ENCODE assay signal across 14 mouse cellular contexts in the genomic region with DNA sequence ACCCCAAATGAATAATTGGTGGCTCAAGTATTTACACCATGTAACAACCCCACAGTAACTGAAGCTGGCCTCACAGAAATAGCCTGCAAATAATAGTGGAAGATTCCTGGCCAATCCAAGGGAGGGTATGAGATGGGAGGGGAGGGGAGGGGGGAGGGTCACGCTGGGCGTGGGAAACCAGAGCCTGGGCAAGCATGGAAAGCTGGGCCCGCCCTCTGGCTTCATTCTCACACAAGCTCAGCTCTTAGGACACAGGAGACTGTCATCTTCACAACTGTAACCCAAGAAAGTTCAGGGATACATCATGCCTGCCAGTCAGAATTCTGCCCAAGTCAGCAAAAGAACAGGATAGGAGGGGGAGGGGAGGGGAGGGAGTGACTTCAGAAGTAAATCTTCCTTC. TPM values are rescaled to one million over a fixed set of nuclear protein-coding genes. Genes with fewer than 3 reads are reported as not detected.
A peak's percentile ranks its signal among the peaks of the same experiment; 100 is the strongest.
DNase-seq lines count a peak whose midpoint lies in the region; ATAC-seq lines count a peak whose summit lies in the region.
"Had no signal": no experiment of that assay in that cellular context is flagged by ENCODE, and none has a peak within 500 bp of the region (broad histone marks: within the 10 kb centered on the region; RNA-seq: fewer than 3 reads in every experiment).

No protein-coding gene starts in this region.

- H3K4me1 ChIP-seq in hindbrain, embryonic 10.5 days (replicated peaks): peaks cover 30% of the 10 kb centered on the region
- H3K4me1 ChIP-seq in hindbrain, embryonic 16.5 days (ENCODE audit: control insufficient read depth, insufficient read depth, low read depth, low read length): peaks cover 15% of the 10 kb centered on the region
- H3K4me1 ChIP-seq in forebrain, embryonic 12.5 days: peaks cover 26% of the 10 kb centered on the region
- peaks cover 23% of the 10 kb centered on the region for H3K4me1 ChIP-seq in midbrain, embryonic 12.5 days

- WGBS in hindbrain, embryonic 10.5 days: 34% methylated on average over 3 of the region's 3 CpGs
- 27% methylated on average over 3 of the region's 3 CpGs for WGBS in hindbrain, embryonic 16.5 days
- WGBS in forebrain, embryonic 12.5 days: 53% methylated on average over 3 of the region's 3 CpGs
- 40% methylated on average over 2 of the region's 3 CpGs for WGBS in midbrain, embryonic 12.5 days

- no peak overlapping the region for H3K4me2 ChIP-seq in hindbrain, embryonic 16.5 days (ENCODE audit: low read length)
- no peak overlapping the region for H3K4me2 ChIP-seq in forebrain, embryonic 12.5 days
- H3K4me2 ChIP-seq in midbrain, embryonic 12.5 days (replicated peaks): no peak overlapping the region
- H3K4me2 ChIP-seq: heart, embryonic 11.5 days; liver, embryonic 13.5 days had no signal

- ATAC-seq in hindbrain, embryonic 16.5 days: no peak; the same call in 1 of the 2 replicates
- peak; percentile 52; the same call in 1 of the 2 replicates for ATAC-seq in forebrain, embryonic 12.5 days (ENCODE audit: low FRiP score)
- peak; percentile 47; the same call in 1 of the 2 replicates for ATAC-seq in midbrain, embryonic 12.5 days (ENCODE audit: low FRiP score, low read depth)
- ATAC-seq: CD4-positive, CD25-positive, alpha-beta regulatory T cell, adult 4 months had no signal

- DNase-seq in hindbrain, embryonic 10.5 days (ENCODE audit: low spot score): no peak
- DNase-seq in R1 (ENCODE audit: low read depth, low spot score): peak; percentile 31
- no peak for DNase-seq in cerebellum, postnatal 10 days
- no peak for DNase-seq in testis, postnatal 10 days (ENCODE audit: low spot score)
- no peak for DNase-seq in thymus, postnatal 0 days (ENCODE audit: low spot score)
- DNase-seq: cerebellum, postnatal 36 days; liver, embryonic 13.5 days; lung, postnatal 4 days; thymus, adult 2 months had no signal

- H3K36me3 ChIP-seq in hindbrain, embryonic 10.5 days: peaks cover 27% of the 10 kb centered on the region
- peaks cover 10% of the 10 kb centered on the region; the same call in 1 of the 2 replicates for H3K36me3 ChIP-seq in hindbrain, embryonic 16.5 days (ENCODE audit: control insufficient read depth, insufficient read depth, low read length)
- H3K36me3 ChIP-seq in forebrain, embryonic 12.5 days (replicated peaks): peaks cover 18% of the 10 kb centered on the region
- peaks cover 33% of the 10 kb centered on the region for H3K36me3 ChIP-seq in midbrain, embryonic 12.5 days

- H3K9me3 ChIP-seq in hindbrain, embryonic 10.5 days: no peaks in the 10 kb centered on the region
- H3K9me3 ChIP-seq in hindbrain, embryonic 16.5 days (ENCODE audit: control insufficient read depth, low read length): no peaks in the 10 kb centered on the region
- H3K9me3 ChIP-seq in forebrain, embryonic 12.5 days: no peaks in the 10 kb centered on the region
- H3K9me3 ChIP-seq in midbrain, embryonic 12.5 days: no peaks in the 10 kb centered on the region
- H3K9me3 ChIP-seq: liver, embryonic 13.5 days had no signal

- H3K4me3 ChIP-seq in hindbrain, embryonic 10.5 days: no peak overlapping the region
- H3K4me3 ChIP-seq in hindbrain, embryonic 16.5 days (ENCODE audit: low read length): no peak overlapping the region
- no peak overlapping the region for H3K4me3 ChIP-seq in forebrain, embryonic 12.5 days (replicated peaks)
- H3K4me3 ChIP-seq in midbrain, embryonic 12.5 days: no peak overlapping the region
- H3K4me3 ChIP-seq: liver, embryonic 13.5 days had no signal

- no peaks in the 10 kb centered on the region for H3K27me3 ChIP-seq in hindbrain, embryonic 10.5 days (ENCODE audit: insufficient read depth, poor library complexity, severe bottlenecking)
- no peaks in the 10 kb centered on the region for H3K27me3 ChIP-seq in hindbrain, embryonic 16.5 days (replicated peaks; ENCODE audit: control insufficient read depth, insufficient read depth, low read length)
- no peaks in the 10 kb centered on the region for H3K27me3 ChIP-seq in forebrain, embryonic 12.5 days
- no peaks in the 10 kb centered on the region for H3K27me3 ChIP-seq in midbrain, embryonic 12.5 days
- H3K27me3 ChIP-seq: liver, embryonic 13.5 days had no signal

- H3K27ac ChIP-seq in hindbrain, embryonic 10.5 days: peak overlapping the region; percentile 70
- H3K27ac ChIP-seq in hindbrain, embryonic 16.5 days (ENCODE audit: low read depth, low read length): no peak overlapping the region
- no peak overlapping the region for H3K27ac ChIP-seq in forebrain, embryonic 12.5 days
- 0 out of 2 replicates have a peak overlapping the region, but pooled peaks have one; percentile 20 for H3K27ac ChIP-seq in midbrain, embryonic 12.5 days (replicated peaks)
- H3K27ac ChIP-seq: liver, embryonic 13.5 days had no signal

- no peak overlapping the region for H3K9ac ChIP-seq in hindbrain, embryonic 16.5 days (ENCODE audit: low read depth, low read length)
- H3K9ac ChIP-seq in forebrain, embryonic 12.5 days: no peak overlapping the region
- H3K9ac ChIP-seq in midbrain, embryonic 12.5 days (replicated peaks): no peak overlapping the region
- H3K9ac ChIP-seq: liver, embryonic 13.5 days had no signal

RNA-seq across cellular contexts. Expression of gene Rpia, which starts 6.2 kb away (rescaled TPM):
- polyA plus RNA-seq in hindbrain, embryonic 10.5 days (2016; fragmentation: Nextera tagmentation; extraction: Ambion mirVana): 1.8 and 2.2 TPM in 2 replicates
- polyA plus RNA-seq in hindbrain, embryonic 16.5 days (2015; fragmentation: Nextera tagmentation; extraction: Ambion mirVana): 2.1 and 2.3 TPM in 2 replicates
- 2.8 and 5.1 TPM in 2 replicates for polyA plus RNA-seq in forebrain, embryonic 12.5 days (2016; fragmentation: Nextera tagmentation; extraction: Ambion mirVana)
- 2.4 and 3.9 TPM in 2 replicates for polyA plus RNA-seq in midbrain, embryonic 12.5 days (2016; fragmentation: Nextera tagmentation; extraction: Ambion mirVana)
- polyA plus RNA-seq in thymus, postnatal 0 days (2015; fragmentation: Nextera tagmentation; extraction: Ambion mirVana): 3.6 and 5.1 TPM in 2 replicates

RNA-seq across cellular contexts. Expression of gene Eif2ak3, which starts 58.5 kb away (rescaled TPM):
- 9.4 and 10.4 TPM in 2 replicates for polyA plus RNA-seq in hindbrain, embryonic 10.5 days (2016; fragmentation: Nextera tagmentation; extraction: Ambion mirVana)
- polyA plus RNA-seq in hindbrain, embryonic 16.5 days (2015; fragmentation: Nextera tagmentation; extraction: Ambion mirVana): 10.4 and 11.8 TPM in 2 replicates
- polyA plus RNA-seq in forebrain, embryonic 12.5 days (2016; fragmentation: Nextera tagmentation; extraction: Ambion mirVana): 14.8 and 15.9 TPM in 2 replicates
- polyA plus RNA-seq in midbrain, embryonic 12.5 days (2016; fragmentation: Nextera tagmentation; extraction: Ambion mirVana): 14.4 and 15.6 TPM in 2 replicates
- polyA plus RNA-seq in thymus, postnatal 0 days (2015; fragmentation: Nextera tagmentation; extraction: Ambion mirVana): 17.4 and 18.0 TPM in 2 replicates

Comparison
In these comparisons a context has a peak if more than half of its experiments do, and no peak if none do; other contexts are left out.
1. H3K27ac ChIP-seq: peak in hindbrain, embryonic 10.5 days (single experiment) and midbrain, embryonic 12.5 days (single experiment); none in hindbrain, embryonic 16.5 days (single experiment) and forebrain, embryonic 12.5 days (single experiment).